Comparison of ENCODE assay signal across 8 mouse cellular contexts in genomic region chr7:19399496-19400280, GRCm38 (mm10). TPM values are rescaled to one million over a fixed set of nuclear protein-coding genes. Genes with fewer than 3 reads are reported as not detected.
DNase-seq lines count a peak whose midpoint lies in the region; ATAC-seq lines count a peak whose summit lies in the region.

No protein-coding gene starts in this region.

- DNase-seq in ovary, postnatal 36 days (ENCODE audit: low spot score), result peak; percentile 54
- DNase-seq in ovary, postnatal 10 days (ENCODE audit: low spot score), result no peak
- peak; percentile 35 for DNase-seq in fibroblast of lung, adult 2 months (ENCODE audit: low read depth)
- peak; percentile 73 for DNase-seq in intestine, embryonic 14.5 days (ENCODE audit: low spot score)
- no peak for DNase-seq in right cerebral cortex, adult 2 months (ENCODE audit: low spot score in 2 of 2)

- H3K4me2 ChIP-seq in intestine, embryonic 14.5 days (ENCODE audit: low read length), result peak overlapping the region; percentile 39
- H3K4me2 ChIP-seq in liver, embryonic 15.5 days, result peak overlapping the region; percentile 55
- peak overlapping the region; percentile 53 for H3K4me2 ChIP-seq in neural tube, embryonic 12.5 days (replicated peaks)

- H3K9ac ChIP-seq in intestine, embryonic 14.5 days (ENCODE audit: low read length), result no peak overlapping the region
- no peak overlapping the region for H3K9ac ChIP-seq in liver, embryonic 15.5 days
- H3K9ac ChIP-seq in neural tube, embryonic 12.5 days, result peak overlapping the region; percentile 26; the same call in 1 of the 2 replicates

- peaks cover 12% of the 10 kb centered on the region for H3K36me3 ChIP-seq in intestine, embryonic 14.5 days (ENCODE audit: control insufficient read depth, insufficient read depth, low read length)
- H3K36me3 ChIP-seq in liver, embryonic 15.5 days (replicated peaks), result peaks cover 7% of the 10 kb centered on the region
- H3K36me3 ChIP-seq in neural tube, embryonic 12.5 days, result peaks cover 12% of the 10 kb centered on the region

- H3K27me3 ChIP-seq in intestine, embryonic 14.5 days (replicated peaks; ENCODE audit: control insufficient read depth, insufficient read depth, low read length), result peaks cover 24% of the 10 kb centered on the region
- H3K27me3 ChIP-seq in liver, embryonic 15.5 days, result peaks cover 58% of the 10 kb centered on the region
- peaks cover 48% of the 10 kb centered on the region for H3K27me3 ChIP-seq in neural tube, embryonic 12.5 days (replicated peaks)

- no peak overlapping the region for H3K27ac ChIP-seq in intestine, embryonic 14.5 days (ENCODE audit: low read depth)
- no peak overlapping the region for H3K27ac ChIP-seq in liver, embryonic 15.5 days (replicated peaks)
- no peak overlapping the region for H3K27ac ChIP-seq in neural tube, embryonic 12.5 days

- H3K4me3 ChIP-seq in intestine, embryonic 14.5 days (ENCODE audit: low read depth, low read length), result peak overlapping the region; percentile 15
- peak overlapping the region; percentile 25; the same call in 1 of the 2 replicates for H3K4me3 ChIP-seq in liver, embryonic 15.5 days (replicated peaks)
- H3K4me3 ChIP-seq in neural tube, embryonic 12.5 days, result peak overlapping the region; percentile 19; the same call in 1 of the 2 replicates

- ATAC-seq in intestine, embryonic 14.5 days (replicated peaks; ENCODE audit: low FRiP score, low TSS enrichment, low read depth), result peak; percentile 56
- ATAC-seq in liver, embryonic 15.5 days (ENCODE audit: insufficient read depth), result no peak
- ATAC-seq in neural tube, embryonic 12.5 days (ENCODE audit: low FRiP score, low read depth), result peak; percentile 21; the same call in 1 of the 2 replicates
- no peak for ATAC-seq in frontal cortex, adult (ENCODE audit: low TSS enrichment)

- 3% methylated on average over 27 of the region's 27 CpGs for WGBS in intestine, embryonic 14.5 days
- 4% methylated on average over 27 of the region's 27 CpGs for WGBS in liver, embryonic 15.5 days (ENCODE audit: insufficient replicate concordance)
- WGBS in neural tube, embryonic 12.5 days, result 3% methylated on average over 27 of the region's 27 CpGs

- H3K9me3 ChIP-seq in intestine, embryonic 14.5 days (ENCODE audit: control insufficient read depth, low read length), result peaks cover 4% of the 10 kb centered on the region; the same call in 1 of the 2 replicates
- H3K9me3 ChIP-seq in liver, embryonic 15.5 days (replicated peaks), result no peaks in the 10 kb centered on the region; the same call in 1 of the 2 replicates
- H3K9me3 ChIP-seq in neural tube, embryonic 12.5 days, result 0 out of 2 replicates have a peak, but pooled peaks cover 7% of the 10 kb centered on the region

- H3K4me1 ChIP-seq in intestine, embryonic 14.5 days (replicated peaks; ENCODE audit: control insufficient read depth, insufficient read depth, low read length), result no peaks in the 10 kb centered on the region
- H3K4me1 ChIP-seq in liver, embryonic 15.5 days (replicated peaks), result peaks cover 21% of the 10 kb centered on the region
- H3K4me1 ChIP-seq in neural tube, embryonic 12.5 days, result peaks cover 18% of the 10 kb centered on the region

RNA-seq across cellular contexts. Expression of gene Klc3, which starts 4.2 kb away (rescaled TPM):
- 2.4 and 3.4 TPM in 2 replicates for polyA plus RNA-seq in intestine, embryonic 14.5 days (2014; fragmentation: Nextera tagmentation; extraction: Ambion mirVana)
- polyA plus RNA-seq in liver, embryonic 15.5 days (2015; fragmentation: Nextera tagmentation; extraction: Ambion mirVana), result 0.46 and 0.84 TPM in 2 replicates
- 3.9 and 6.4 TPM in 2 replicates for polyA plus RNA-seq in neural tube, embryonic 12.5 days (2016; fragmentation: Nextera tagmentation; extraction: Ambion mirVana)

RNA-seq across cellular contexts. Expression of gene Ckm, which starts 4.9 kb away (rescaled TPM):
- 0.60 and 1.1 TPM in 2 replicates for polyA plus RNA-seq in intestine, embryonic 14.5 days (2014; fragmentation: Nextera tagmentation; extraction: Ambion mirVana)
- polyA plus RNA-seq in liver, embryonic 15.5 days (2015; fragmentation: Nextera tagmentation; extraction: Ambion mirVana), result 32.2 and 49.9 TPM in 2 replicates
- polyA plus RNA-seq in neural tube, embryonic 12.5 days (2016; fragmentation: Nextera tagmentation; extraction: Ambion mirVana), result 0.20 and 0.35 TPM in 2 replicates

RNA-seq across cellular contexts. Expression of gene Ercc2, which starts 17.9 kb away (rescaled TPM):
- 11.3 and 13.3 TPM in 2 replicates for polyA plus RNA-seq in intestine, embryonic 14.5 days (2014; fragmentation: Nextera tagmentation; extraction: Ambion mirVana)
- 6.2 and 7.5 TPM in 2 replicates for polyA plus RNA-seq in liver, embryonic 15.5 days (2015; fragmentation: Nextera tagmentation; extraction: Ambion mirVana)
- polyA plus RNA-seq in neural tube, embryonic 12.5 days (2016; fragmentation: Nextera tagmentation; extraction: Ambion mirVana), result 24.0 and 27.5 TPM in 2 replicates

RNA-seq across cellular contexts. Expression of gene Ppp1r13l, which starts 40.1 kb away (rescaled TPM):
- polyA plus RNA-seq in intestine, embryonic 14.5 days (2014; fragmentation: Nextera tagmentation; extraction: Ambion mirVana), result 4.4 and 4.9 TPM in 2 replicates
- polyA plus RNA-seq in liver, embryonic 15.5 days (2015; fragmentation: Nextera tagmentation; extraction: Ambion mirVana), result 0.94 and 1.5 TPM in 2 replicates
- polyA plus RNA-seq in neural tube, embryonic 12.5 days (2016; fragmentation: Nextera tagmentation; extraction: Ambion mirVana), result 3.1 and 3.2 TPM in 2 replicates

RNA-seq across cellular contexts. Expression of gene Cd3eap, which starts 40.4 kb away (rescaled TPM):
- 23.9 and 25.8 TPM in 2 replicates for polyA plus RNA-seq in intestine, embryonic 14.5 days (2014; fragmentation: Nextera tagmentation; extraction: Ambion mirVana)
- 7.9 and 8.1 TPM in 2 replicates for polyA plus RNA-seq in liver, embryonic 15.5 days (2015; fragmentation: Nextera tagmentation; extraction: Ambion mirVana)
- polyA plus RNA-seq in neural tube, embryonic 12.5 days (2016; fragmentation: Nextera tagmentation; extraction: Ambion mirVana), result 18.2 and 19.8 TPM in 2 replicates

Comparison
In these comparisons a context has a peak if more than half of its experiments do, and no peak if none do; other contexts are left out.
1. DNase-seq: peak in ovary, postnatal 36 days (single experiment), fibroblast of lung, adult 2 months (single experiment) and intestine, embryonic 14.5 days (single experiment); none in ovary, postnatal 10 days (single experiment) and right cerebral cortex, adult 2 months (0 of 2).
2. ATAC-seq: peak in intestine, embryonic 14.5 days (single experiment) and neural tube, embryonic 12.5 days (single experiment); none in liver, embryonic 15.5 days (single experiment) and frontal cortex, adult (single experiment).
3. RNA of gene Ckm, which starts 4.9 kb away (polyA plus RNA-seq): 32.2 to 49.9 TPM in liver, embryonic 15.5 days; 0.60 to 1.1 TPM in intestine, embryonic 14.5 days and 0.20 to 0.35 TPM in neural tube, embryonic 12.5 days; every median in the first group is over 10 times any median in the second.
4. Peak in every context shown above with its lines, with median percentiles within 50 percentile points of each other: H3K4me2 ChIP-seq and H3K4me3 ChIP-seq.